Mouse (Mus musculus): ENCODE data around the gene Pawr. TPM values are rescaled to one million over a fixed set of nuclear protein-coding genes. Genes with fewer than 3 reads are reported as not detected.

Pawr gene
- total and polyA plus RNA-seq, 2 experiments from 2014 or later: 2.7 to 3.5 TPM

DNA sequence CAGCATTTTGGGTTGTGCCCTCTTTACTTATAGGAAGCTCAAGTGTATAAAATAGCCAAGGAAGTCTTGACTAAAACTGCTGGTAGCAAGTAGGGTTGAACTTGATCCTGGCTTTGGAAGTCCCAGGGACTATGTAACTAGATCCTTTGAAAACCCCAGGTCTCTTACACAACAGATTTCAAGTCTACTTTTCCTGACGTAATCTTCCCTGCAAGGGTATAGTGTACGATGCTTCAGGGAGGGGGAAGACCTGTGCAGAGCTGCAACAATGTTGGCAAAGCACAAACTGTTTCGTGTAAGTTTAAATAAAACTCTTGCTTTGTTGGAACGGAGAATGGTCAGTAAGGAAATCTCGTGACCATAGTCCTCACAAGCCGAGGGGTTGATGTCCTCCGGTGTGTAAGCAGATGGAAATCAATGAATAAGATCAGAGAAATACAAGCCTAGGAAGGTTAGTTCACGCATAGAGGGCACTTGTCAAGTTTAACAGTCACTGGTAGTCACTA lies 56.5 kb downstream of the Pawr start:
- TF ChIP-seq CTCF (IDR thresholded peaks at IDR 0.05; ENCODE audit: low read depth): no peak
- no peak for TF ChIP-seq EP300 (IDR thresholded peaks at IDR 0.05; ENCODE audit: low read depth)
- no peaks in the 10 kb centered on the region for H3K36me3 ChIP-seq (replicated peaks; ENCODE audit: control insufficient read depth, insufficient read depth, low read length)
- no peak for ATAC-seq (ENCODE audit: insufficient read depth, low read depth)
- no peaks in the 10 kb centered on the region; the same call in 1 of the 2 replicates for H3K4me1 ChIP-seq (ENCODE audit: control insufficient read depth, insufficient read depth)
- no peak overlapping the region for H3K9ac ChIP-seq (replicated peaks; ENCODE audit: low read depth, low read length)
- no peak overlapping the region for H3K4me3 ChIP-seq (ENCODE audit: low read depth, low read length)
- no peak for DNase-seq (ENCODE audit: low spot score)
- 80% methylated on average over 8 of the region's 8 CpGs for WGBS
- no peak overlapping the region for H3K27ac ChIP-seq (ENCODE audit: low read depth)
- H3K9me3 ChIP-seq (replicated peaks; ENCODE audit: control insufficient read depth, low read length): no peaks in the 10 kb centered on the region
- no peak overlapping the region for H3K4me2 ChIP-seq (ENCODE audit: low read depth, low read length)
- no peaks in the 10 kb centered on the region for H3K27me3 ChIP-seq (ENCODE audit: control insufficient read depth, insufficient read depth, low read length)

DNA sequence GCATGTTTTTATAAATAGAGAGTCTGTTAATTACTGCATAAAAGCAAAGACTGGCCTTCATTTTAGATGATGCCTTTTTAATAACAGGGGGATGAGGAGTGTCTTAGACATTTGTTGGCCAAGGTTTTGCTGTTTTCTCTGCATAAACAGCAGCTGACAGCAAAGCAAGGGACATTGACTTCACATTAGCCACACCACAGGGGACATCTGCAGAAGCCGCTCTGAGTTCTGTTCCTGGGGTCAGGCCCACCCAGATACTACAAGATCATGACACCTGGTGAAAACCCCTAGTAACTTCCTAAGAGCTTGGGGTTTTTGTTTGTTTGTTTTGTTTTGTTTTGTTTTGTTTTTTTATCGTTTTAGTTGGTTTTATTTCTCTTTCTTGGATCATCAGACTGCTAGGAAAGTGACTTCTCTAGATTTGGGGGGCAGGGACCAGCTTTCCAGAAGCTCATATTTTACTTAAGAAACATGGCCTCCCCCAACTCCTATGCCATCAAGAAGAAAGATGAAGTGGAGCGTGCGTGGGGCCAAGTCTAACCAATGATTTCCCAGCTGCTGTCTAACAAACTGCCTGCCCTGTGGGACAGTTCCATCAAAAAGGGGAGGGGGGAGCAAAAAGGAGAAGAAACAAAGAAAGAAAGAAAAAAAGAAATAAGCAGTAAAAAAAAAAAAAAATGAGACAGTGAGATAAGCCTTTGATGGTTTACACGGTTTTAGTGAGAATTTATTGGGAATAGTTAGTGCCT lies 57.4 kb downstream of the Pawr start:
- TF ChIP-seq CTCF (IDR thresholded peaks at IDR 0.05; ENCODE audit: low read depth) (no peak), EP300 (IDR thresholded peaks at IDR 0.05; ENCODE audit: low read depth) (no peak)
- Histone ChIP-seq H3K4me3 (ENCODE audit: low read depth, low read length) (no peak overlapping the region), H3K36me3 (replicated peaks; ENCODE audit: control insufficient read depth, insufficient read depth, low read length) (no peaks in the 10 kb centered on the region), H3K27me3 (ENCODE audit: control insufficient read depth, insufficient read depth, low read length) (no peaks in the 10 kb centered on the region), H3K27ac (ENCODE audit: low read depth) (no peak overlapping the region), H3K4me1 (ENCODE audit: control insufficient read depth, insufficient read depth) (no peaks in the 10 kb centered on the region; the same call in 1 of the 2 replicates), H3K9me3 (replicated peaks; ENCODE audit: control insufficient read depth, low read length) (no peaks in the 10 kb centered on the region), H3K9ac (replicated peaks; ENCODE audit: low read depth, low read length) (no peak overlapping the region), H3K4me2 (ENCODE audit: low read depth, low read length) (no peak overlapping the region)
- DNase-seq (ENCODE audit: low spot score) (no peak), ATAC-seq (ENCODE audit: insufficient read depth, low read depth) (no peak)
- WGBS: 64% methylated on average over 5 of the region's 5 CpGs

DNA sequence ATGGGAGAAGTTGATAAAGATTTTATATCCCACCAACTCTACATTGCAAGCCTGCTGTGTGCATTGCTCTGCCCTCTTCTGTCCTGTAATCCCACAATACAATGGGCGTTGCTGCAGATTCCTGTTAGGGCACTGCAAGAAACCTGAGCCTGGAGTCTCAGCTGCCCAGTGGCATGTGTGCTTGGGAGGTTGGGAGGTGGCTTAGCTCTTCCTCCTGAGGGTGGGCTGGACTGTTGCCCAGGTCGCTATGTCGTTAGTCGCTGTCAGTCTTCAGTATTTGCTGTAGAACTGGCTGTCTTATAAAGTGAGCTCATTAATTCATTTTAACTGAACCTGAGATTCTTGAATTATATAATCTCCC lies 58.0 kb downstream of the Pawr start:
- DNase-seq (ENCODE audit: low spot score) (peak; percentile 19), ATAC-seq (ENCODE audit: insufficient read depth, low read depth) (no peak; the same call in 1 of the 2 replicates)
- Histone ChIP-seq H3K4me2 (ENCODE audit: low read depth, low read length) (no peak overlapping the region), H3K4me3 (ENCODE audit: low read depth, low read length) (no peak overlapping the region), H3K36me3 (replicated peaks; ENCODE audit: control insufficient read depth, insufficient read depth, low read length) (no peaks in the 10 kb centered on the region), H3K9ac (replicated peaks; ENCODE audit: low read depth, low read length) (no peak overlapping the region), H3K27me3 (ENCODE audit: control insufficient read depth, insufficient read depth, low read length) (no peaks in the 10 kb centered on the region), H3K4me1 (ENCODE audit: control insufficient read depth, insufficient read depth) (no peaks in the 10 kb centered on the region; the same call in 1 of the 2 replicates), H3K9me3 (replicated peaks; ENCODE audit: control insufficient read depth, low read length) (no peaks in the 10 kb centered on the region), H3K27ac (ENCODE audit: low read depth) (no peak overlapping the region)
- TF ChIP-seq CTCF (IDR thresholded peaks at IDR 0.05; ENCODE audit: low read depth) (no peak), EP300 (IDR thresholded peaks at IDR 0.05; ENCODE audit: low read depth) (no peak)
- 6% methylated on average over 4 of the region's 4 CpGs for WGBS

DNA sequence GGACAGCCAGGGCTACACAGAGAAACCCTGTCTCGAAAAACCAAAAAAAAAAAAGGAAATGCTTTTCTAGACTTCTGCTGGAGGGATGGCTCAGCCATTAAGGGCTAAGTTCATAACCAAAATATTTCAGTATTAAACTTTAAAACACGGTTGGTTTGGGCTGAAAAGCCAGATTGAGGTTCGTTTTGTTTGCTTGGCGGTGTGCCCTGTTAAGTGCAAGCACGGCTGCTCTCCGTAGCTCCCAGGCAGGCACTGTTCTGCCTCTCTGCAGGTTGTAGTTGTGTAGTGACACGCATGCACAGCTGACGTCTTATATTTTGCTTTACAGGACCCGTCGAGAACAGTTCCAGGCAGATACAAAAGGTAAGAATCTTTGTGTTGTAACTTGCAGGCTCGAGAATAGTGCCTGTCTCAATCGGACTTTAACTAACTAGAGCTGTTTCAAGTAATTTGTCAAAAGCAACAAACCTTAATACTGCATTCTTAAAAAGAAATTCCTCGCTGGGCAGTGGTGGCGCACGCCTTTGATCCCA lies 59.5 kb downstream of the Pawr start:
- H3K4me2 ChIP-seq (ENCODE audit: low read depth, low read length): no peak overlapping the region
- H3K4me3 ChIP-seq (ENCODE audit: low read depth, low read length): no peak overlapping the region
- H3K27me3 ChIP-seq (ENCODE audit: control insufficient read depth, insufficient read depth, low read length): no peaks in the 10 kb centered on the region
- 83% methylated on average over 15 of the region's 15 CpGs for WGBS
- no peaks in the 10 kb centered on the region; the same call in 1 of the 2 replicates for H3K4me1 ChIP-seq (ENCODE audit: control insufficient read depth, insufficient read depth)
- DNase-seq (ENCODE audit: low spot score) (no peak), ATAC-seq (ENCODE audit: insufficient read depth, low read depth) (no peak)
- H3K9me3 ChIP-seq (replicated peaks; ENCODE audit: control insufficient read depth, low read length): no peaks in the 10 kb centered on the region
- no peak overlapping the region for H3K27ac ChIP-seq (ENCODE audit: low read depth)
- H3K36me3 ChIP-seq (replicated peaks; ENCODE audit: control insufficient read depth, insufficient read depth, low read length): no peaks in the 10 kb centered on the region
- no peak for TF ChIP-seq CTCF (IDR thresholded peaks at IDR 0.05; ENCODE audit: low read depth)
- no peak for TF ChIP-seq EP300 (IDR thresholded peaks at IDR 0.05; ENCODE audit: low read depth)
- no peak overlapping the region for H3K9ac ChIP-seq (replicated peaks; ENCODE audit: low read depth, low read length)

DNA sequence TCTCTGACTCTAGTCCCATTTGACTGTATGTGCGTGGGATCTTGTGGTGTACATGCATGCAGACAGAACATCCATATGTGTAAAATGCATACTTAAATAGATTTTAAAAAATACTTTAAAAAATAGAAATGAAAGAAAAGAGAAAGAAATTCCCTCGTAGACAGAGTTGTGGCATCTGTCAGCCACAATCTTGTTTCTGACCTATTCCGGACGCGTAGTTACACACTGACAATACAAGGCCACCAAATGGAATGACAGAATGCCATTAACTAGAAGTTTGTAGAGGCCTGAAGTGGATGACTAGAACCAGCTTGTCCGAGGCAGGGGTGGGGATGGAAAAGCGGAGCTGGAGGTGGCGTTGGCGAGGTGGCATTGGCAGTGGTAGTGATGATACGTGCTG lies 60.2 kb downstream of the Pawr start:
- H3K4me3 ChIP-seq (ENCODE audit: low read depth, low read length): no peak overlapping the region
- no peak overlapping the region for H3K4me2 ChIP-seq (ENCODE audit: low read depth, low read length)
- 95% methylated on average over 10 of the region's 10 CpGs for WGBS
- no peaks in the 10 kb centered on the region for H3K9me3 ChIP-seq (replicated peaks; ENCODE audit: control insufficient read depth, low read length)
- DNase-seq (ENCODE audit: low spot score) (no peak), ATAC-seq (ENCODE audit: insufficient read depth, low read depth) (no peak)
- H3K9ac ChIP-seq (replicated peaks; ENCODE audit: low read depth, low read length): no peak overlapping the region
- no peak overlapping the region for H3K27ac ChIP-seq (ENCODE audit: low read depth)
- no peak for TF ChIP-seq CTCF (IDR thresholded peaks at IDR 0.05; ENCODE audit: low read depth)
- TF ChIP-seq EP300 (IDR thresholded peaks at IDR 0.05; ENCODE audit: low read depth): no peak
- H3K4me1 ChIP-seq (ENCODE audit: control insufficient read depth, insufficient read depth): no peaks in the 10 kb centered on the region; the same call in 1 of the 2 replicates
- H3K27me3 ChIP-seq (ENCODE audit: control insufficient read depth, insufficient read depth, low read length): no peaks in the 10 kb centered on the region
- H3K36me3 ChIP-seq (replicated peaks; ENCODE audit: control insufficient read depth, insufficient read depth, low read length): no peaks in the 10 kb centered on the region

Measured in heart, postnatal 0 days (tissue).